Mouse (Mus musculus): ENCODE data around the gene Ppp1r37. TPM values are rescaled to one million over a fixed set of nuclear protein-coding genes. Genes with fewer than 3 reads are reported as not detected.
A peak's percentile ranks its signal among the peaks of the same experiment; 100 is the strongest.

The Ppp1r37 gene
- polyA plus RNA-seq, 1 experiment from 2014 or later, result 33.2 TPM

DNA sequence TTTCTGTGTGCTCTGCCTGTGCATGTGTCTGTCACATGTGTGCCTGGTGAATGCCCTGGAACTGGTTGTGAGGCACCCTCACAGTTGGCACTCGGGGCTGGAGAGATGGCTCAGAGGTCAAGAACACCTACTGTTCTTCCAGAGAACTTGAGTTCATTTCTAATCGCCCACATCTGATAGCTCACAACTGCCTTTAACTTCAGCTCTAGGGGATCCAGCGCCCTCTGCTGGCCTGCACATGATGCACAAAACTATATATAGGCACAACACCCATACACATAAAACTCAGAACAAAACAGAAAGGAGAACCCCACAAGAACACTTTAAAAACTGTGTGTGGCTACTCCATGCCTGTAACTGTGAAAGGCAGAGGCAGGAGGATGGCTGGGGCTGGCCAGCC is 26.3 kb upstream of the Ppp1r37 start:
- Histone ChIP-seq H3K9ac (replicated peaks) (no peak overlapping the region), H3K27me3 (no peaks in the 10 kb centered on the region), H3K4me3 (replicated peaks) (no peak overlapping the region), H3K4me1 (replicated peaks) (no peaks in the 10 kb centered on the region), H3K27ac (no peak overlapping the region), H3K4me2 (no peak overlapping the region), H3K9me3 (no peaks in the 10 kb centered on the region), H3K36me3 (peaks cover 100% of the 10 kb centered on the region)
- no peak for ATAC-seq (ENCODE audit: insufficient number of reproducible peaks, insufficient read depth, low FRiP score, low TSS enrichment, low read depth)
- WGBS, result 61% methylated on average over 3 of the region's 3 CpGs

DNA sequence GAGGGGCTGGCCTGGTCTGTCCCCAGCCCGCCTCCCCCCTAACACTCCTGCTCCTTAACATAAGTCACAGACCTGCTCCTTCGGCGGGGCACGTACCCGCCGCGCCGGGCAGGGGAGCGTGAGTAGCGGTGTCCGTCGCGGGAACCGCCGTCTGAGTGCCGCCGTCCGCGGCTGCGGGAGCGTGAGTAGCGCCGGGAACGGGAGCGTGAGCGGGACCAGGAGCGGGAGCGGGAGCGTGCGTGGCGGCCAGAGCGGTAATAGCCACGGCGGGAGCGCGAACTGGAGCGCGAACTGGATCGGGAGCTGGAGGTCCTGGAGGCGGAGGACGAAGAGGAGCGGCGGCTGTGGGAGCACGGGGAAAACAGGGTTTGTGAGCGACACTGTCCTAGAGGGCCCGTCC is 23.4 kb upstream of the Ppp1r37 start:
- Histone ChIP-seq H3K9ac (replicated peaks) (0 out of 2 replicates have a peak overlapping the region, but pooled peaks have one; percentile 3), H3K36me3 (peaks cover 99% of the 10 kb centered on the region), H3K9me3 (no peaks in the 10 kb centered on the region), H3K4me2 (no peak overlapping the region), H3K4me1 (replicated peaks) (no peaks in the 10 kb centered on the region), H3K27me3 (no peaks in the 10 kb centered on the region), H3K27ac (no peak overlapping the region), H3K4me3 (replicated peaks) (no peak overlapping the region)
- WGBS, result 78% methylated on average over 46 of the region's 46 CpGs
- ATAC-seq (ENCODE audit: insufficient number of reproducible peaks, insufficient read depth, low FRiP score, low TSS enrichment, low read depth), result no peak

DNA sequence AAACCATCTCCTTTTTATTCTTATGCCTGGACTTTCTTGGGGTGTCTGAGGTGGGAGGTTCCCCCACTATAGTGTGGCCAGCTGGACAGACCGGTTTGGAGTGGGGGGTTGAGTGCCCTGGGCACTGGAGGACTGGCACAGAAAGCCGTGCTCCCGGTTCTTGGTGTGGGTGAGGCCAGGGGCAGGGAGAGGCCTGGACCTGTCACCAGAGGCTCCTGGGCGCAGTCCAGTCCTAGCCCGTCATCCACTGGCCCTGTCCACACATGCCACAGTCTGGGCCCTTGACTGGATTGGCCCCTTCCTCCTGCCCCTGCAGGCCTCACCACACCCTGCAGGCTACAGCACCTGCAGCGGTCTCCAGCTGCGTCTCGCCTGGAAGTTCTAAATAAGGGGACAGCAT is 17.8 kb upstream of the Ppp1r37 start:
- no peak for ATAC-seq (ENCODE audit: insufficient number of reproducible peaks, insufficient read depth, low FRiP score, low TSS enrichment, low read depth)
- H3K9ac ChIP-seq (replicated peaks), result no peak overlapping the region
- 76% methylated on average over 8 of the region's 8 CpGs for WGBS
- H3K27me3 ChIP-seq, result peaks cover 51% of the 10 kb centered on the region
- H3K4me3 ChIP-seq (replicated peaks), result no peak overlapping the region
- H3K4me2 ChIP-seq, result no peak overlapping the region
- H3K9me3 ChIP-seq, result no peaks in the 10 kb centered on the region
- H3K4me1 ChIP-seq (replicated peaks), result peaks cover 18% of the 10 kb centered on the region
- H3K36me3 ChIP-seq, result peaks cover 60% of the 10 kb centered on the region
- H3K27ac ChIP-seq, result no peak overlapping the region

DNA sequence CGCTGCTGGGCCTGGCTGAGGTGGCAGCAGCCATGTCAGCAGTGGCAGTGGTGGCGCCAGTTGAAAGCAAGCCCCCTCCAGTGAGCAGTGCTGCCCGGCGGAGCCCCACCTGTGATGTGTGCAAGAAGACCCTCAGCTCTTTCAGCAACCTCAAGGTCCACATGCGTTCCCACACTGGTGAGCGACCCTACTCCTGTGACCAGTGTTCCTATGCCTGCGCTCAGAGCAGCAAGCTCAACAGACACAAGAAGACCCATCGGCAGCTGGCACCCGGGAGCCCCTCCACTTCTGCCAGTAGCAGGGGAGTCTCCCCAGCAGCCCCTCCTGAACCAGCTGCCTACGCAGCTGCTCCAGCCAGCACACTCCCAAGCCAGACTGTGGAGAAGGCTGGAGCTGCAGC is 16.9 kb upstream of the Ppp1r37 start:
- WGBS, result 89% methylated on average over 10 of the region's 10 CpGs
- Histone ChIP-seq H3K4me2 (no peak overlapping the region), H3K9me3 (no peaks in the 10 kb centered on the region), H3K27ac (no peak overlapping the region), H3K9ac (replicated peaks) (no peak overlapping the region; the same call in 1 of the 2 replicates), H3K4me1 (replicated peaks) (peaks cover 18% of the 10 kb centered on the region), H3K4me3 (replicated peaks) (no peak overlapping the region), H3K27me3 (peaks cover 58% of the 10 kb centered on the region), H3K36me3 (peaks cover 51% of the 10 kb centered on the region)
- no peak for ATAC-seq (ENCODE audit: insufficient number of reproducible peaks, insufficient read depth, low FRiP score, low TSS enrichment, low read depth)

DNA sequence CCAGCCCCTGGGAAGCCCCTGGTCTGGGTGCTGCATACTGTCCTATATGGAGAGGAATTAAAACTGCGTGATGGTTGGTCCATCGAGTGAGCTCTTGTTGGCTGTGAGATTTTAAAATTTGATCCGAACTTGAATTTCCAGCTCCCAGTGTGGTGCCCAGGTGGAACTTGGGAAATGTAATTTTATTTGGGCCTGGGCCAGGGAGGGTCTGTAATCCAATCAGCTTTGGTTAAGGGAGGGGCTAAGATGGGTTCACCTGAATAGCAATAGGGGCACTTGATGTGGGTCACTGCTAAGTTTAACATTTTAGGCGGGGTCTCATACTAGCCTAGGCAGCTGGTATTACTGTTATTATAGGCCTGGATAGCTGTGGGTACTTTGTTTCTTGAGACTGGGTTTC is 15.6 kb upstream of the Ppp1r37 start:
- H3K27me3 ChIP-seq, result peaks cover 60% of the 10 kb centered on the region
- peaks cover 38% of the 10 kb centered on the region for H3K36me3 ChIP-seq
- peaks cover 22% of the 10 kb centered on the region for H3K4me1 ChIP-seq (replicated peaks)
- no peak for ATAC-seq (ENCODE audit: insufficient number of reproducible peaks, insufficient read depth, low FRiP score, low TSS enrichment, low read depth)
- H3K4me3 ChIP-seq (replicated peaks), result 0 out of 2 replicates have a peak overlapping the region, but pooled peaks have one; percentile 40
- H3K4me2 ChIP-seq, result no peak overlapping the region
- H3K9ac ChIP-seq (replicated peaks), result no peak overlapping the region
- no peaks in the 10 kb centered on the region for H3K9me3 ChIP-seq
- 57% methylated on average over 4 of the region's 4 CpGs for WGBS
- no peak overlapping the region for H3K27ac ChIP-seq

DNA sequence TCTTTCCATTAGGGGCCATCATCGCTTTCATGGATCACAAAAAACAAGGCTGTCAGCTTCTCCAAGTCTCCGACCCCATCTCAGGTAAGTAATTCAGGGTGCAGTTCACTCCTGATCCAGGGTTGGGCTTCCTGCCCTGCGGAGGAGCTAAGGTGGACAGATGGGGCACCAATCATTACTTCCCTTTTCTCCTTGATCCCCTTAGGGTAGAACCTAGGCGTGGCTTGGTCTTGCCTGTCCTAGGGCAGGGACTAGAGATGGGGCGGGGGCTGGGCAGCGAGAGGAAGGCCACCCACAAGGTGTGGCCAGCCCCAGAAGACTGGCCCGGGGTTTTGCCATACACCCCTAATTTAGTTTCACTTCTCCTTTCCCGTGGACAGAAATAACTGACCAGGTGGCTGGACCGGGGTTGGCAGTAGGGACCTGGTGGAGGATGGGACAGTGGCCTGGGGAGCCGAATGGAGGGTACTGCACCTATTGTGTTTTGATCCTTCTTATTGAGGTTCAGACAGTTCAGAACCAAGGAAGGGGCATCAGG is 15.1 kb upstream of the Ppp1r37 start:
- peak overlapping the region; percentile 40 for H3K4me3 ChIP-seq (replicated peaks)
- H3K4me1 ChIP-seq (replicated peaks), result peaks cover 22% of the 10 kb centered on the region
- no peak for ATAC-seq (ENCODE audit: insufficient number of reproducible peaks, insufficient read depth, low FRiP score, low TSS enrichment, low read depth)
- no peak overlapping the region for H3K27ac ChIP-seq
- 10% methylated on average over 10 of the region's 10 CpGs for WGBS
- no peaks in the 10 kb centered on the region for H3K9me3 ChIP-seq
- H3K27me3 ChIP-seq, result peaks cover 60% of the 10 kb centered on the region
- peaks cover 33% of the 10 kb centered on the region for H3K36me3 ChIP-seq
- peak overlapping the region; percentile 75 for H3K4me2 ChIP-seq
- H3K9ac ChIP-seq (replicated peaks), result peak overlapping the region; percentile 63

DNA sequence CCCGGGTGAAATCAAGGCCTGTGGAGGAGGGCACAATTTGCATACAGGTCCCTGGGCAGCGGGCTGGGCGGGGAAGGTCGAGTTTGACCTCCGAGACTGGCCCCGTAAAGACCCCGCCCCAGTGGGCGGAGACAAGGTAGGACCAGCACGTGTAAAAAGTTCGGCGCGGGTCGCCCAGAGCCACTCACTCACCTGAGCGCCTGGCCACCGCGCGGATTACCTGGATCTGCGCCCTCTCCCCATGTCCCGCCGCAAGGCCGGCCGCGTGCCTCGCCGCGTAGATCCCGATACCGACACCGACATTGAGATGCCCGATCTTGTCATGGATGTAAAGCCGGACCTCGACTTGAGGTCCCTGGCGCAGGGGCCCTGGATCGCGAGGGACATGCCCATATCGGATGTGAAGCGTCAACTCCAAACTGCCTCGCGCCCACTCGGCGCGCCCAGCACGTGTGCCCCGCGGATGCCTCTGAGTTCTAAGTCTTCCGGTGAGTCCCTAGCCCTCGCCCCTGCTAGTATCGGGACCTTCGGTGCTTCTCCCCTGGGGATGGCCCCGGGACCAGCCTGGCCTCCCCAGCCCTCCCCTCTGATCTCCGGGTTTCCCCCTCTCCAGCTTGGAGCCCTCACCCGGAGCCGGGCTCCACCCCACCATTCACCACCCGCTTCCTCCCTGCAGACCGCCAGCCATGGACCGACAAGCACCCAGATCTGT is 14.4 kb upstream of the Ppp1r37 start, which contains the start of the genes Zfp296 and Gemin7:
Gene Zfp296 (plus strand): TSS at position 147 of the 712 bp plus-strand sequence.
Gene Gemin7 (minus strand): TSS at position 455 of the 712 bp plus-strand sequence.
- Histone ChIP-seq H3K9me3 (no peaks in the 10 kb centered on the region), H3K4me2 (peak within 1 kb of the TSS; percentile 75), H3K27me3 (peaks cover 60% of the 10 kb centered on the region), H3K27ac (no peak within 1 kb of the TSS), H3K4me3 (replicated peaks) (peak within 1 kb of the TSS; percentile 40), H3K4me1 (replicated peaks) (peaks cover 26% of the 10 kb centered on the region), H3K36me3 (peaks cover 27% of the 10 kb centered on the region), H3K9ac (replicated peaks) (peak within 1 kb of the TSS; percentile 63)
- ATAC-seq (ENCODE audit: insufficient number of reproducible peaks, insufficient read depth, low FRiP score, low TSS enrichment, low read depth), result no peak
- WGBS, result under 1% methylated on average over 56 of the region's 56 CpGs

DNA sequence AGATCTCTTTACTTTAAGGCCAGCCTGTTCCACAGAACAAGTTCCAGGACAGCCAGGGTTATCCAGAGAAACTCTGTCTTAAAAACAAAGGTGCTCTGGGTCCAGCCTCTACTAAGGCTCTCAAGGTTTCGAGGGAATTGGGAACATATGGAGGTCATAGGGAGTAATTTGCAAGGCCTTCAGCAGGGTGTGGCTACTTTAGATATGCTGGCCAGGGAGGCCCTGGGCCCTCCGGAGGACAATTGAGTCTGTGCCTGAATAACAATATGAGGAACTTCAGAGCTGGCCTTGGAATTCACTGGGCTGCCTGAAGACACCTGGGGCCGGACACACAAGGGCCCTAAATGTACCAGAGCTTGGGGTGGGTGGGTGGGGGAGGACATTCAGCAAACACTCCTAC is 12.7 kb upstream of the Ppp1r37 start:
- WGBS, result 73% methylated on average over 3 of the region's 3 CpGs
- H3K4me1 ChIP-seq (replicated peaks), result peaks cover 34% of the 10 kb centered on the region
- ATAC-seq (ENCODE audit: insufficient number of reproducible peaks, insufficient read depth, low FRiP score, low TSS enrichment, low read depth), result no peak
- no peak overlapping the region for H3K9ac ChIP-seq (replicated peaks)
- H3K27me3 ChIP-seq, result peaks cover 58% of the 10 kb centered on the region
- H3K27ac ChIP-seq, result no peak overlapping the region
- peaks cover 14% of the 10 kb centered on the region for H3K36me3 ChIP-seq
- H3K4me2 ChIP-seq, result no peak overlapping the region
- H3K9me3 ChIP-seq, result no peaks in the 10 kb centered on the region
- no peak overlapping the region for H3K4me3 ChIP-seq (replicated peaks)

DNA sequence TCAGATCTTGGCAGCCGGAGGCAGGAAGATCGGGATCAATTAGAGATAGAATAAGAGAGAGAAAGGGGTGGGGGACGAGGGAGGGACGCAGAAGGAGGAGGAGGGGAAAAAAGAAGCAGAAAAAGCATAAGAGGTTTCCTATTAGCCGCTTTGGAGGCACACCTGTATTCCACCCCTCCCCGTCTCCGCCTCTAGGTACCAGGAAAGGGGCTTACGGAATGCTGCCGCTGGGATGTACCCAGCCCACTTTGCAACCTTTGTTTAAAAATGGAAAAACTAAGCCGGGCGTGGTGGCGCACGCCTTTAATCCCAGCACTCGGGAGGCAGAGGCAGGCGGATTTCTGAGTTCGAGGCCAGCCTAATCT is 10.9 kb upstream of the Ppp1r37 start:
- ATAC-seq (ENCODE audit: insufficient number of reproducible peaks, insufficient read depth, low FRiP score, low TSS enrichment, low read depth), result no peak
- H3K4me1 ChIP-seq (replicated peaks), result peaks cover 30% of the 10 kb centered on the region
- WGBS, result 20% methylated on average over 16 of the region's 16 CpGs
- H3K4me3 ChIP-seq (replicated peaks), result peak overlapping the region; percentile 75
- H3K9me3 ChIP-seq, result no peaks in the 10 kb centered on the region
- H3K9ac ChIP-seq (replicated peaks), result peak overlapping the region; percentile 88
- H3K27ac ChIP-seq, result peak overlapping the region; percentile 84; the same call in 1 of the 2 replicates
- peaks cover 41% of the 10 kb centered on the region for H3K27me3 ChIP-seq
- peaks cover 22% of the 10 kb centered on the region for H3K36me3 ChIP-seq
- H3K4me2 ChIP-seq, result peak overlapping the region; percentile 74

DNA sequence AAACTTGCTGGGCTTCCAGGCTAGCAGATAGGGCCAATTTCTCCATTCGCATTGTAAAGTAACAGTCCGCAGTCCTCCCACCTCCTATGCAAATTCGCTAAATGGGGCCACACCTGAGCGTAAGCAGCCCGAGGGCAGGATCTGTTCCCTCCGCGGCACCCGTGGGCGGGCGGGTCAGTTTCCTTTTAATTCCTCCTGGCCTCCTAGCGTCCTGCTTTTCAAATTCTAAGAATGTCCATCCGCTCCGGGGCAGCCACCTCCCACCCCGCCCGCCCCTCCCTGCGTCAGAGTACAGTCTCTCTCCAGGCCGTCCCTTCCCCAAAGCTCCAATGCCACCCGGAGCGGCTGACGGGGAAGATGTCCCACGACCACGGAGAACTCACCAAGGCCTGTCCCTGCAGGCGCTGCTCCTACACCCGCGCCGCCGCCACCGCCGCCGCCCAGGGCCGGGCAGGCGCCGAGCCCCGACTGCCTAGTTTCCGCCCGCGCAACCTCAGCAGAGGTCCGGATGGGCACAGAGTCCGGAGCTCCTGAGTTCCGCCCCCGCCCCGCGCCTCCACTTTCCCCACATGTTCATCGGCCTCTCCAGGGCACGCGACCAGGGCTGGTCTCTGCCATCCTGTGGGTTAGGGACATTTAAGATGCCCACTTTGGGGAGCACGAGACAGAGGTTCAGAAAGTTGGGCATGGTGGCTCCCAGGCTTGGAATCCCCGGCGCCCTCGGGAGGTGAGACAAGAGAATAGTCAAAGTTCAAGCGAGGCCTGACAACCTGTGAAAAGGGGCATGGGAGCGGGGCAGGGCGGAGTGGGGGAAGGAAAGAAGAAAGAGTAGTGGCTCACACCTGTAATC is 10.3 kb upstream of the Ppp1r37 start:
- Histone ChIP-seq H3K4me3 (replicated peaks) (peak overlapping the region; percentile 75), H3K9me3 (no peaks in the 10 kb centered on the region), H3K36me3 (peaks cover 28% of the 10 kb centered on the region), H3K4me2 (peak overlapping the region; percentile 74), H3K27ac (peak overlapping the region; percentile 84), H3K9ac (replicated peaks) (peak overlapping the region; percentile 88), H3K4me1 (replicated peaks) (peaks cover 29% of the 10 kb centered on the region), H3K27me3 (peaks cover 35% of the 10 kb centered on the region)
- peak; percentile 50; the same call in 1 of the 2 replicates for ATAC-seq (ENCODE audit: insufficient number of reproducible peaks, insufficient read depth, low FRiP score, low TSS enrichment, low read depth)
- WGBS, result under 1% methylated on average over 53 of the region's 53 CpGs

DNA sequence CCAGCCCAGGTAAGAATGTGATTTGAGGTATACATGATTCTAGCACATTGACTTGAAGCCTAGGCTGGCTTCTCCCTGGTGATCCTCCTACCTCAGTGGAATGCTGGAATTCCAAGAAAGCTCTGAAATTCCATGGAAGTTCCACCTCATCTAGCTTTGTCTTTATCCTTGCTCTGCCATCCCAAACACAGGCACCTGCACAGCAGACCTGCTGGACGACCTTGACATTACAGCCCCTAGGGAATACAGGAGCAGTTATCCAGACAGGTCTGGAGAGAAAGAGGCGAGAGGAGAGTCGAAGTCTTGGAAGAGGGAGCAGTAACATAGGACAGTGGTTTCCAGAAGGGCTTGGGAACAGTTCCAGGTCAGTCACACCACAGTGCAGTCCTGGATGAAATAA is 6.8 kb upstream of the Ppp1r37 start:
- WGBS, result 77% methylated on average over 3 of the region's 3 CpGs
- peaks cover 5% of the 10 kb centered on the region; the same call in 1 of the 2 replicates for H3K9me3 ChIP-seq
- no peak overlapping the region for H3K27ac ChIP-seq
- peaks cover 16% of the 10 kb centered on the region for H3K4me1 ChIP-seq (replicated peaks)
- no peak overlapping the region for H3K9ac ChIP-seq (replicated peaks)
- no peak for ATAC-seq (ENCODE audit: insufficient number of reproducible peaks, insufficient read depth, low FRiP score, low TSS enrichment, low read depth)
- H3K27me3 ChIP-seq, result peaks cover 1% of the 10 kb centered on the region; the same call in 1 of the 2 replicates
- H3K4me3 ChIP-seq (replicated peaks), result no peak overlapping the region
- no peak overlapping the region for H3K4me2 ChIP-seq
- peaks cover 52% of the 10 kb centered on the region for H3K36me3 ChIP-seq
